Mouse (Mus musculus) liver, embryonic 11.5 days (tissue): ENCODE results near the gene Slit3. TPM values are rescaled to one million over a fixed set of nuclear protein-coding genes. Genes with fewer than 3 reads are reported as not detected.
A peak's percentile ranks its signal among the peaks of the same experiment; 100 is the strongest.

ENCODE experiments used
- ATAC-seq: fragments of 200-750 bp; cut with Nextera tagmentation; replicated peaks from 2 replicates; pipeline ENCODE4 v1.8.0; 2017; ENCODE audit warnings: moderate number of reproducible peaks, mild to moderate bottlenecking, moderate TSS enrichment, moderate library complexity; ENCODE audit not compliant: low FRiP score
- DNase-seq: peaks from one replicate; pipeline ENCODE4 v3.0.0-alpha.2; 2017; ENCODE audit warnings: low spot score
- H3K27ac ChIP-seq: fragments of 300-500 bp; sonication (generic); 2 replicates; pipeline ENCODE4 v1.5.1; 2014; ENCODE audit warnings: mild to moderate bottlenecking, low read depth, low read length, control low read depth
- H3K27me3 ChIP-seq: fragments of 300-500 bp; sonication (generic); replicated peaks from 2 replicates; pipeline ENCODE4 v1.6.1; 2014; ENCODE audit warnings: low read length, mixed read lengths; ENCODE audit not compliant: control insufficient read depth, insufficient read depth
- H3K36me3 ChIP-seq: fragments of 300-500 bp; sonication (generic); 2 replicates; pipeline ENCODE4 v1.6.1; 2014; ENCODE audit warnings: mild to moderate bottlenecking, low read length, moderate library complexity, mixed read lengths; ENCODE audit not compliant: control insufficient read depth, insufficient read depth
- H3K4me1 ChIP-seq: fragments of 300-500 bp; sonication (generic); replicated peaks from 2 replicates; pipeline ENCODE4 v1.6.1; 2014; ENCODE audit warnings: low read length, mixed read lengths; ENCODE audit not compliant: control insufficient read depth, insufficient read depth
- H3K4me2 ChIP-seq: fragments of 300-500 bp; sonication (generic); 2 replicates; pipeline ENCODE4 v1.6.1; 2014; ENCODE audit warnings: mild to moderate bottlenecking, control low read depth, moderate library complexity
- H3K4me3 ChIP-seq: fragments of 300-500 bp; sonication (generic); 2 replicates; pipeline ENCODE4 v1.5.1; 2014; ENCODE audit warnings: low read depth, low read length, control low read depth
- H3K9ac ChIP-seq: fragments of 300-500 bp; sonication (generic); 2 replicates; pipeline ENCODE4 v1.6.1; 2014; ENCODE audit warnings: low read depth, low read length, control low read depth
- H3K9me3 ChIP-seq: fragments of 300-500 bp; sonication (generic); 2 replicates; pipeline ENCODE4 v1.6.1; 2016; ENCODE audit warnings: low read length, inconsistent platforms, mixed read lengths; ENCODE audit not compliant: control insufficient read depth
- WGBS: fragments of 180-500 bp; shearing (Covaris S2); extraction: QIAGEN DNeasy Blood & Tissue Kit; methylation state at CpG from one replicate; pipeline ENCODE4 v1.1.7; 2014; 5-methylcytosine and 5-hydroxymethylcytosine counted together
- polyA plus RNA-seq: library from polyadenylated mRNA; unstranded; fragments of >200 nt; fragmentation: Nextera tagmentation; extraction: Ambion mirVana; gene quantifications from 2 replicates; pipeline ENCODE4 v1.2.1, GENCODE M21; 2014

The Slit3 gene
- polyA plus RNA-seq, 1 experiment from 2014 or later, result 6.8 TPM

DNA sequence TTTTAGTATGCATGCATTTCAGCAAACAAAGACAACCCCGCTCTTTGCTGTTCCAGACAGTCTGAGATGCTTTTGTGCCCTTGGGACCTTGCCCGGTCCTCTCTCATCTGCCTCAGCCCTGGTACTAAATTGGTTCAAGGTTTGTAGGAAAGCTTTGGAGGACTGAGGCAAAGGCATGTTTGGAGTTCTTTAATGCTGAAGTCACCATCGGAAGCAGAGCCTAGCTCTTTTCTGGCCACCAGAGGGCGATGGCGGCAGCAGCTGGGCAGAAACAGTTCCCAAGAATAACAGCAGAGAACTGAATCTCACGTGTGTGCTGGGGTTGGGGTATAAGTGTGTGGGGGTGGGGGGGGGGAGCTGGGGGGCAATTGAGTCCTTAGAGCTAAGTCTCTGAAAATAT, 1.7 kb upstream of the Slit3 start:
- Histone ChIP-seq H3K4me2 (no peak overlapping the region), H3K36me3 (no peaks in the 10 kb centered on the region), H3K9ac (no peak overlapping the region), H3K4me3 (no peak overlapping the region), H3K9me3 (no peaks in the 10 kb centered on the region), H3K27me3 (peaks cover 49% of the 10 kb centered on the region), H3K27ac (no peak overlapping the region), H3K4me1 (no peaks in the 10 kb centered on the region)
- 16% methylated on average over 6 of the region's 6 CpGs for WGBS
- ATAC-seq (no peak), DNase-seq (peak; percentile 42)

DNA sequence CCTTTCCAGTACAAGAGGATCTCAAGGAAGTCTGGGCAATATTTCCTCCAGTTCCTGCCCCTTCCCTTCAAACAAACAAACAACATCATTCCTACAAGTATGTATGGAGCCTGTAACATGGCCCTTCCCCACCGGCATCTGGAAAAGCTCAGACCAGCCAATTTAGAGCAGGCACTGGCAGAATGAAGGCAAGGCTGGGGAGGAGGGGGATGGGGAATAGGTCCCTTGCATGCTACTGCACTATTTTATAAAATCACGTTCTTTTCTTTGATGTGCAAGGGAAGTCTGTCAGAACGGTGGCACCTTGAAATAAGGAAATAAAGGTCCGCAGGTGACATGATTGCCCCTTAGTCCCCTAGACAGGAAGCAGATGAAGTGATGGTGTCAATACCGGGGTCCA, 948 bp upstream of the Slit3 start:
- Histone ChIP-seq H3K4me2 (no peak overlapping the region; the same call in 1 of the 2 replicates), H3K9me3 (no peaks in the 10 kb centered on the region), H3K27ac (no peak overlapping the region), H3K4me1 (no peaks in the 10 kb centered on the region), H3K9ac (no peak overlapping the region), H3K27me3 (peaks cover 49% of the 10 kb centered on the region), H3K4me3 (no peak overlapping the region), H3K36me3 (no peaks in the 10 kb centered on the region)
- ATAC-seq, result no peak
- 44% methylated on average over 5 of the region's 5 CpGs for WGBS
- DNase-seq, result no peak

DNA sequence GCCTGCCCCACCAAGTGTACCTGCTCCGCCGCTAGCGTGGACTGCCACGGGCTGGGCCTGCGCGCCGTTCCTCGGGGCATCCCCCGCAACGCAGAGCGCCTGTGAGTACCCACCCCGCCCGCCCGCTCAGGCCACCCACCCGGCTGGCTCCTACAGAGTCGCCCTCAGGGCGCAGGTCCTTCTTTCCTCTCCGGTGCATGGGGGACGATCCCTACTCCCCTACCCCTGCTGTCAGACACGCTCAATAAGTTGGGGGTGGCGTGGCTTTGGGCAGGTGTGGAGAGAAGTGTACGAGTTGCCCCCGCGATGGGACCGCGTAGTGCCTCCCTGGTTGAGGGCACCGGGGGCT, 561 bp downstream of the Slit3 start:
- 2% methylated on average over 27 of the region's 27 CpGs for WGBS
- Histone ChIP-seq H3K4me2 (peak overlapping the region; percentile 72), H3K4me1 (no peaks in the 10 kb centered on the region), H3K9me3 (no peaks in the 10 kb centered on the region), H3K36me3 (no peaks in the 10 kb centered on the region), H3K9ac (peak overlapping the region; percentile 46), H3K27ac (no peak overlapping the region), H3K27me3 (peaks cover 49% of the 10 kb centered on the region), H3K4me3 (peak overlapping the region; percentile 53)
- DNase-seq (no peak), ATAC-seq (no peak)

DNA sequence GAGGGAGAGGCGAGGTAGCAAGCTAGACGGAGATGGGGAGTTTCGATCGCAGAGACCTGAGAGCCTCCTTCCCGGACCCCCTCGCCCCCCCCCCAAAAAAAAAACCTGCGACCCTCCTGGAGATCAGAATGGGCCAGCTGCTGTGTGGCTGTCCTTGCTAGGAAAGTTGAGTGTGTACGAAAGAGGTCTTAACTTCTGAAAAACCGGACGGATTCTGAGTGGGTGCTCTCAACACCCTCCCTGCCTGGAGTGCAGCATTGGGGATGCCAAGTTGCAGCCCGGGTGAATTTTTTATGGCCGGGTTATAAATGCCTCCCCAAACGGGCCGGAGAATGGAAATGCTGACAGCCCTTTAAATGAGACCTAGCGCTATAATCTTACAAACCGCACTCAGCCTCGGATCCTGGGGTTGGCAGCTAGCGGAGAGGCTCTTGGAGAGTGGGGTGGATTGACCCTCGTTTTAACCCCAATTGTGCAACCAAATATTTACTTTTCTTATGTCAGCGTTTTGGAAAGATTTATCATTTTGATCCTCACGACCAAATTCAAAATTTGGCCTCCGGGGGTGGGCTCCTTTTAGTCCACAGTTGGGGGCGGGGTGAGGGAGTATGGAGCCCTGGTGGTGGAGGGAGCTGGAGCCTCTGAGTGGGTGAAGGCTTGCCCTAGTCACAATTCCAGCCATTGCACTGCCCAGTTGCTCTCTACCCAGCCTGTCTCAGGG, 1.2 kb downstream of the Slit3 start:
- no peak overlapping the region for H3K27ac ChIP-seq
- no peaks in the 10 kb centered on the region for H3K4me1 ChIP-seq
- H3K4me2 ChIP-seq, result peak overlapping the region; percentile 72
- H3K27me3 ChIP-seq, result peaks cover 49% of the 10 kb centered on the region
- no peaks in the 10 kb centered on the region for H3K36me3 ChIP-seq
- ATAC-seq (no peak), DNase-seq (no peak)
- WGBS, result 3% methylated on average over 23 of the region's 23 CpGs
- H3K4me3 ChIP-seq, result peak overlapping the region; percentile 53
- H3K9ac ChIP-seq, result no peak overlapping the region
- no peaks in the 10 kb centered on the region for H3K9me3 ChIP-seq

GRCm38 (mm10) chr11:35124489-35125107, 3.6 kb downstream of the Slit3 start:
- 63% methylated on average over 17 of the region's 17 CpGs for WGBS
- Histone ChIP-seq H3K36me3 (no peaks in the 10 kb centered on the region), H3K9me3 (no peaks in the 10 kb centered on the region), H3K4me2 (no peak overlapping the region), H3K4me3 (no peak overlapping the region), H3K27ac (no peak overlapping the region), H3K9ac (no peak overlapping the region), H3K27me3 (peaks cover 43% of the 10 kb centered on the region), H3K4me1 (no peaks in the 10 kb centered on the region)
- DNase-seq (no peak), ATAC-seq (no peak)

DNA sequence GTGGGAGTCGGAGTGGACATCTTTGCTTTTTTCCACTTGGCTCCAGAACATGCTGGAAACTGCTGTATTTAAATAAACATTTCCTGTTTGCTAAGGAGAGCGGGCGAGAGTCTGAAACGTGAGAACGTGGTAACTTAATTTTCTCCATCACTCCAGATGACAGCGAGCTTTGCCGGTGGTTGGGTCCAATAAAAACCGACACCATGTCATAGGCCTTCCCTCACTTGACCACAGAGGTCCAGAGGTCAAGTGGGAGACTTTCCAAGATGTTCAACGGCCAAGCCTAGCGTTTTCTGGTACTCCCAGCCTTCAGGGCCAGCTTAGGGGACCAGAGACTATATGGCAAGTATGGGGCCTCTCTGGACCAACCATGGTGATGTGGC, 4.1 kb downstream of the Slit3 start:
- Histone ChIP-seq H3K36me3 (no peaks in the 10 kb centered on the region), H3K4me1 (no peaks in the 10 kb centered on the region), H3K27me3 (peaks cover 41% of the 10 kb centered on the region), H3K4me3 (no peak overlapping the region), H3K4me2 (no peak overlapping the region), H3K9me3 (no peaks in the 10 kb centered on the region), H3K9ac (no peak overlapping the region), H3K27ac (no peak overlapping the region)
- WGBS, result 44% methylated on average over 10 of the region's 10 CpGs
- ATAC-seq, result no peak
- DNase-seq, result no peak

- H3K4me2 ChIP-seq, result no peak overlapping the region
- 64% methylated on average over 5 of the region's 5 CpGs for WGBS
- ATAC-seq, result no peak
Measured at GRCm38 (mm10) chr11:35131740-35132139, 10.7 kb downstream of the Slit3 start.

DNA sequence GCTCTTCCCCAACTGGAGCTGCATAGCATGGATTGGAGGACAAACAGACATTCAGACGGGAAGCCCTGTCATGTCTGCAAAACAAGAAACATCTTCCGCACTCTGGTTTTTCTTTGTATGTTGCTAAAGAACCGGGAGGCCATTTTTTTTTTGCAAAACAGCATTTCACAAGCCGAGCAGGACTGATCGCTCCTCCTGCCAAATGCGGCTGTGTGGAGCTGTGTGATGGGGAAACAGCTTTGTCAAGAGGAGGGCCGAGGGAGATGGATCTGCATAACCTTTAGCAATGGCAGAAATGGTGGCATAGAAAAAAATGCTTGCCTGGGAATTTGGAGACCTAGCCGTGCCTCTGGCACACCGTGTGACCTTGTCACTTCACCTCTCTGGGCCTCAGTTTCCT, 15.6 kb downstream of the Slit3 start:
- Histone ChIP-seq H3K9ac (no peak overlapping the region), H3K9me3 (no peaks in the 10 kb centered on the region), H3K27me3 (no peaks in the 10 kb centered on the region), H3K36me3 (no peaks in the 10 kb centered on the region; the same call in 1 of the 2 replicates), H3K4me2 (no peak overlapping the region), H3K4me1 (no peaks in the 10 kb centered on the region), H3K27ac (no peak overlapping the region), H3K4me3 (no peak overlapping the region)
- 83% methylated on average over 9 of the region's 9 CpGs for WGBS
- DNase-seq (no peak), ATAC-seq (no peak)

More at GRCm38 (mm10) chr11:35131740-35132139, 10.7 kb downstream of the Slit3 start:
- Histone ChIP-seq H3K36me3 (no peaks in the 10 kb centered on the region), H3K9me3 (no peaks in the 10 kb centered on the region), H3K27me3 (no peaks in the 10 kb centered on the region), H3K27ac (no peak overlapping the region), H3K4me1 (no peaks in the 10 kb centered on the region), H3K4me3 (no peak overlapping the region), H3K9ac (no peak overlapping the region)
- no peak for DNase-seq

- H3K27me3 ChIP-seq, result no peaks in the 10 kb centered on the region
- H3K9me3 ChIP-seq, result no peaks in the 10 kb centered on the region
- no peaks in the 10 kb centered on the region for H3K4me1 ChIP-seq
- H3K27ac ChIP-seq, result no peak overlapping the region
- no peaks in the 10 kb centered on the region; the same call in 1 of the 2 replicates for H3K36me3 ChIP-seq
- ATAC-seq, result no peak
- WGBS, result 64% methylated on average over 6 of the region's 6 CpGs
- no peak overlapping the region for H3K4me3 ChIP-seq
- no peak overlapping the region for H3K4me2 ChIP-seq
- no peak overlapping the region for H3K9ac ChIP-seq
- DNase-seq, result no peak
Measured at GRCm38 (mm10) chr11:35140092-35140491, 19.1 kb downstream of the Slit3 start.
